Mouse (Mus musculus): ENCODE measurements at regions not wholly inside any gene's neighbourhood (a gene's known extent, or its start where the extent isn't known, plus 50 kb on each side); places are given as distances from the start of the nearest gene placed in this dataset.

DNA sequence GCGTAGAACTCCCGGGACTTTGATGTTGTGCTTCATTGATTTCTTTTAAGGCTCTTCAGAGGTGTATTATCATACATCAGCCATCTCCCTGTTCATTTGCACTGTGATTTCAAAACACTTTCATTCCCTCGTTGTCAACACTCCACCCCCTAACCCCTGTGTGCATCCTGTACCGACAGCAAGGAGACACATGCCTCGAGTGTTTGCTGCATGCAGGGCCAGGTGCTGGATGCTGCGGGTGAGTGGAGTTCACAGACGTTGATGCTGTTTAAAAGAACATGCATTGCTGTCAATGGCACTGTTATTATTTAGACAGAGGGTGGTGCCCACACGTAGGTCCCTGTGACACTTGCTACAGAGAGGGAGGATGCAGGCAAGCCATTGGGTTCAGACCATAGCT is 290.0 kb upstream of the Eef2kmt start:
- DNase-seq (ENCODE audit: extremely low read depth, insufficient read length, low spot score) = no peak

DNA sequence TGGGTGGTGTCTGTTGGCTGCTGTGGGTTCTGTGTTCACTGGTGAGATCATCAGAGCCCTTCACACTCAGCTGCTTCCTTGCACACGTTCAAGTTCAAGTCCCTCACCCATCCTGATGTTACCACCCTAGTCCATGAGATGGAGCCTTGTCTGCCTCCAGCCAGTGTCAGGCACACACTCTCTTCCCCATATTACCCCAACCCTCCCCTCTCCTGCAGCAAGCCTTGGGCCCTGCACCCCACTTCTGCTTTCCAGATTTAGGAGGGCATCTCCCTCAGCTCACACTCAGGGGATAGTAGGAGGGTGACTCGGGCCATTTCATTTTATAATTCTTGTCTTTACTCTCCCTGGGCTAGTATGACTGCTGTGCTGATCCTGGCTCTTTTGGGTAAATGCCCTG is 288.7 kb upstream of the Eef2kmt start:
- DNase-seq (ENCODE audit: extremely low read depth, insufficient read length, low spot score) = no peak

DNA sequence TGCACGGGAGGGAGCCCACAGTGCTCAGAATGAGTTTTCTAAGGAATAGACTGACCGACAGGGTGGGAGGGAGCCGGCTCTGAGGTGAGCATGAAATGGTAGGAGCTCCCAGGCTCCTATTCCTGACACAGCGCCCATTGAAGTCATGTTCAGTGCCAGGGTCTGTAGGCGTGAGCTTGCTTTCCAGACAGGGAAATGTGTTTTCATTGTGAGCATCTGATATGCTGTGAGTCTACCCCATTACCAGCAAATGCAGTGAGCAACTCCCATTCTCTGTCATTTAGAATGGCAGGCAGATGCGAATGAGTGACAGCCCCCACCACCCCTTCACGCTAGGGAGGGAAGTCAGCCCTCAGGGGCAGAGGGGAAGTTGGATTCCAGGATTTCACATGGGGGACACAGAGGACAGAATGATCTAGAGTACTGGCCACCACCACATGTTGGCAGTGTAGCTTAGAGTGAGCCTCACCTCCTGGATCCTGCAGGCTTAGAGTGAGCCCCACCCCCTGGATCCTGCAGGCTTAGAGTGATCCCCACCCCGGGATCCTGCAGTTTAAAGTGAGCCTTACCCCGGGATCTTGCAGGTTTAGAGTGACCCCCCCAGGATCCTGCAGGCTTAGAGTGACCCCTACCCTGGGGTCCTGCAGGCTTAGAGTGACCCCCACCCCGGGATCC is 283.2 kb upstream of the Eef2kmt start:
- no peak for DNase-seq (ENCODE audit: extremely low read depth, insufficient read length, low spot score)

DNA sequence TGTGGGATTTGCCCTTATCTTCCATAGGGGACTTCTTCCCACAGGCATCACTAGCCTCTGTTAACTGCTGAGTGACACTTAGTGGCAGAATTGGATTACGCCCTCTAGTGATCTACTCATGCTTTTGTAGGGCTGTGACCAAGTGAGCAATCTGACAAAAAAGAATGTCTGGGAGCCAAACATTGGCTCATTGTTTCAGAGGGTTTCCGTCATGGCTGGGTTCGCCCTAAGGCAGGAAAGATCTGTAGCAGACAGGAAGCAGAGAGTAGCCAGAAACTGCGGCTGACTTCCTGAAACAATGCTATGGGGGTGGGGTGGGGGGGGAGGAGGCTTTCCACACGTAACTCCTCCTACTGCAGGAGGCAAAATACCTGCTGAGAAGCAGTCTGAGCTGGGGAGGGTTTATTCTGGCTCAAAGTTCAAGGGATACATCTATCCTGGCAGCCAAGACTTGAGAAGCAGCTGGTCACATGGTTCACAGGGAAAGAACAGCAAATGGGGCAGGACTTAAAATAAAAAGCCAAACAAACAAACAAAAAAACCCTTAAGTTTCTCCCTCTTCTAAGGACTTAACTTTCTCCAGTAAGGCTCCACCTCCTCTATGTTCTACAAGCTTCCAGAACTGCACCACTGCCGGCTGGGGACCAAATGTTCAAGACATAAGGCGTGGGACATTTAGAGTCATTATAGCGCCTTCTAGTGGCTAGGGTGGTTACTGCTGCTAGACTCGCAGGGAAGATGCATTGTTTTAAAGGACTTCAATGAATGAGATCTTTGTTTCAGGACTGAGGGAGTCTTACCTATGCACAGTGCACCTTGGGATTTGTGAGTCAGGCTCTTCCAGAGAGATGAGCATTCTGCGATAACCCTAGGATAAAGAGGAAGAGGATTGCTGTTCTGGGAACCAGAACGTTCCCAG is 281.8 kb upstream of the Eef2kmt start:
- DNase-seq (ENCODE audit: extremely low read depth, insufficient read length, low spot score) = no peak

DNA sequence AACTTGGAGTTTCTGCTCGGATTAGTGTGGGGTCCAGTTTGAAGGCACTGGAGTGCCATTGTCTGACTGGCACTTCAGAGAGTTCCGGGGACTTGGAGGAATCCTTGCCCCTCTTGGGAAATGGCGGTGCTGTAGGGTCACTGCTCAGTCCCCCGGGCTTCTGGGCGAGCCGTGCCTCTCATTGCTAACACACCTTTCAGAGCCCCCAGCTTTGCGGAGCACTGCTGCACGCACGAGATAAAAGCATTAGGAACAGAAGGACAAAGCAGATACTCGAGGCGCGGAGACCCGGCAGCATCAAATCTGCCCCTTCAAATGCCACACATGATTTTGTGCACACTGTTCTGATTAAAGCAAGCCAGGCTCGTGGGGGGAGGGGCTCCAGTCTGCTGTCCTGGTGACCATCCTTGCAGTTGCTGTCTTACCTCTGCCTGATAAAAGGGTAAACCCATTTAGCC is 280.8 kb upstream of the Eef2kmt start:
- no peak for DNase-seq (ENCODE audit: extremely low read depth, insufficient read length, low spot score)

DNA sequence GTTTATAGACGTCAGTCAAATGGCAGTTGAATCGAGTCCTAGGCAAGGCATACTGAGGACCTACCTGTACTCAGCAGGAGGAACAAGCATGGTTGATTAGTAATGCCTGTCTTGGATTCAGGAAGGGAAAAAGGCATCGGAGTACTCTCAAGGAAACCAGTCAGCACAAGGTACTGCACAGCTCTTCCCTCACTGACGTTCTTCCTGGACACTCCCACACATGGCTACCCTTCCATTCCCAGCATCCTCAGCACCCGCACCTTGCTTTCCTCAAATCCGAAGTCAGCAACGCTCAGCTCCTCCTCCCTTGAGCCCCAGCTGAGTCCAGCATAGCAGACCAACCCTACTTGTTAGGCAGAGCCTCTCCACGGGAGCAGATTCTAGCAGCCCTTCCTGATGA is 279.6 kb upstream of the Eef2kmt start:
- DNase-seq (ENCODE audit: extremely low read depth, insufficient read length, low spot score) = no peak

DNA sequence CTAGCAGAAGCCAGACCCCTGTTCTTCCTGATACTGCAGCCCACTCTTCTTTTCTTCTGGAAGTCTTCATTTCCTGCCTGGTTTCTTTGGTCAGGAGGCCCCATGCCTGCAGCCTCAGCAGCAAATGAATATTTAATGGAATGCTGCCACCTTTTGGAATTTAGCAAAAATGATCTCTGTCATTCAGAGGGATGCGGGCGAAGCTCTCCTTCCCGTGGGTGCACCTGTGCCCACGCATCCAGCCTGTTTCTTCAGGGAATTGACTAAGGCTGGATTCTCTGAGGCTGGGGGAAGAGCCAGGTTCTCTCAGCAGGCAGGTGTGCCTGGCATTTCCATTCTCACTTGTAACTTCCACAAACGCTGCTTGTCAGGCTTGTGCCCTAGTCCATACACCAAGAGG is 279.1 kb upstream of the Eef2kmt start:
- DNase-seq (ENCODE audit: extremely low read depth, insufficient read length, low spot score) = no peak

DNA sequence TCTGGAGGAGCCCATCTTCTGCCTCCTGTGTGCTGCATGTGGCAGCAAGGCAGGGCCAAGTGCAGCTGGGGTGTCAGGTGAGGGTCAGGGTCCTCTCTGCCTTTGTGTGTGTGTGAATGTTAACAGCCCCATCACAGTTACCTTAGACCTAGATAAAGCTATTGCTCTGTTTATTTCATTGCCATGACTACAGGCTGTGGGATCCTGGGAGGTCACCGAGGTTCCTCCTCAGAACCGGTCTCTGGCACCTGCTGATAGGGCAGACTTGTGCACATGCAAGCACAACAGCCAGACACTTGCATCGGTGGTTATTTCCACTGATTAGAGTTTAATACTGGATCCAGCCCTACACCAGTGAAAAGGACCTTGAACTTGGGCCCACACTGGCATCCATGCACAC is 278.6 kb upstream of the Eef2kmt start:
- no peak for DNase-seq (ENCODE audit: extremely low read depth, insufficient read length, low spot score)

DNA sequence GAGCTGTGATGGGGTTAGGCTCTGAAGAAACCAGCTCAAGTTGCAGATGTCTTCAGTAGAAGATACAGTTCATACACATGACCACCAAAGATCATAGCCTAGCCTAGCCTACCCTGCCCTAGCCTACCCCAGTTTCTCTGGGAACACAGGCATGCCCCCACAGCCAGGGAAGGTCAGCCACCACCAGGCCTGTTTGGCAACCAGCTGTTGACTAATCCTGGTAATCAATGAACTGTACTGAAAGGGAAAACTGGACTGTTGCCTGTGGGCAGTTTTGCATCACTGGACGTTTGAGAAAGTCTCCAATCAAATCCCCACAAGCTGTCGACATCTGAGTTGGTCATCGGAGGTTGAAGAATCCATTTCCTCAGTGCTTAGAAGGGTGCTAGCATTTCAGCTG is 276.5 kb upstream of the Eef2kmt start:
- DNase-seq (ENCODE audit: extremely low read depth, insufficient read length, low spot score) = no peak

DNA sequence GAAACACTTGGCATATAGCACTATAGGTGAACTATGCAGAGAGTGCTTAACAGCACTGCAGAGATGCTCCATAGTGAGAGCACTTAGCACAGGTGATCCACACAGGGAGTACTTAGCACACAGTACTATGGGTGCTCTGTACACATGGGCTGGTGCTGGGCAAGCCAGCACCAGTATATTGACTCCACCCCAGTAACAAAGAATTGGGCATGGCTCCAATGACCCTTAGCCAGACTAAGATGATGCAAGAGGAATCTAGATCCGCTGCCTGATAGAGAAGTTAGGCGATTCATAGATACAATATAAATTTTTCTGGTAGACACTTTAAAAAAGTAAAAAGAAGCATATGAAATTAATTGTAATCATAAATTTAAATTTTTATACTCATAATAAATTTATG is 274.0 kb upstream of the Eef2kmt start:
- DNase-seq (ENCODE audit: extremely low read depth, insufficient read length, low spot score) = no peak

DNA sequence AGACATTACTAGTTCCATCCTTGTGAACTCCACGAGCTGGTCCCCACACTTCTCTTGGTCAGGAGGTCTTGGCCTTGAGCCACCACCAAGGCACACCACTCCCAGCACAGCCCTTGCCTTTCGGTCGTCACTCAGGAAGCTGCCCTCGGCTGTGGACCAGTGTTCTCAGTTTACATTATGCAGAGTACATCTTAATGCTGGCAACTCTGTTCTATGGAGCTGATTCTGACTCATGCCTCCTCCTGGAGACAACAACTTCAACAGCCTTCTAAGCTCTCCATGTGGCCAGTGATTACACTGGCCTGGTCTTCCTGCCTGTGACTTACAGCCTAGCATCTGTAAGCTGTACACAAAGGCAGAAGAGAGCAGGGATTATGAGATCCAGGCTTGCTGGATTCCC is 272.2 kb upstream of the Eef2kmt start:
- no peak for DNase-seq (ENCODE audit: extremely low read depth, insufficient read length, low spot score)

DNA sequence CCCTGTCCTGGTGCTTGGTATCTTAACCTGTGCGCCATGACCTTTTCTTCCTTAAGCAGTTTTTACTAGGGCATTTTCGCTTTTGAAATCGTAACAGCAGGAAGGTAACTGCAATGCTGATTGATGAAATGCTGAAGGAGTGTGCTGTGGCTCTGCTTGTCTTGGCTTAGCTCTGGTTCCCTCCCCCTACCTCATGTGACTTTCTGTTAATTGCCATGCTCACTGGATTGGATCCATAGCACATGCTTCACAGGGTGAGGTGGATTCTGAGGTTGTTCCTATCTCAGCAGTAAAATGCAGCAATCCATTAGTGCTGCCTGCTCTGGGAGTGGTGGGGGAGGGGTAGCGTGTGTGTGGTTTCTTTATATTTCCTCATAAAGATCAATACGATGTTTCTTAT is 268.6 kb upstream of the Eef2kmt start:
- no peak for DNase-seq (ENCODE audit: extremely low read depth, insufficient read length, low spot score)

DNA sequence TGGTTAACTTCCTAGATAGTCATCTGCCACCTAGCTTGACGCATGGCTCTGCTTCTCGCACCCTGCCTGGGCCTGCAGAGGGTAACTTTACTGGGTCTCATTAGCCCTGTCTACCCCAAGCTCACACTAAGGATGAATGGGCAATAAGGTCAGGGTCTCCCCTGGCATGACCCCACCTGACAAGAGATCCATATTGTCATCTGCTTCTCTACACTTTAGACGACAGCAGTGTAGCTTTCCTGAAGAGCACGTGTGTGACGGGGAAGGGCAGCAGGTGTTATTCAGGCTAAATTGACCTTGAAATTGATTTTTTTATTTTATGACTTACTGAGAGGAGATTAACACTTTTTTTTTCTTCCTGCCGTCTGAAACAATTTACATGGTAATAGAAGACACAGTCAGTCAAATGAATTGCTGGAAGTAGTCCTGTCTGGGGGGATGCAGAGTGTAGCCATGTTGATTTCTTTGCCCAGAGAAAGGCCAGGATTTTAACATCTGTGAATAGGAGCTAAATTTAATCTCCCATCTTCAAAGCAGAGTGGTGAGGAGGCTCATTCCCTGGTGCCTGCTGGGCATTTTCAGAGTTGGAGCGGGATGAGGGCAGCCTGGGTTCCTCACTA is 267.7 kb upstream of the Eef2kmt start:
- DNase-seq (ENCODE audit: extremely low read depth, insufficient read length, low spot score) = no peak

DNA sequence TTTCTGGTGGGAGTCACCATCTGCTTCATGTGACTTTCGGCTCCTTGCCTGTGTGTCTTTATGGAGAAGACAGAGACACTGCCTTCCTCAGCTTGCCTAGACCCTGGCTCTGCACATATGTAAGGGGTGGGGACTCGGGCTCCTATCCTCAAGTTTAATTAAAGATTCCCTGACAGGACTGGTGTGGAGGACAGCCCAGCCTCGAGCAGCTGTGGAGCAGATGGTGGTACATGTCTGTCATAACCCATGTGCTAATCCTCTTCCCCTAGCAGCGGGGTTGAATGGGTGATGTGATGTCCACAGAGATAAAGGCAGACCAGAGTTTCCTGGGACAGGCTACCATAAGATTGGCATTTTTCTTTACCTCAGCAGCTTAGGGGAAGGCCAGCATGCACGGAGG is 262.0 kb upstream of the Eef2kmt start:
- no peak for DNase-seq (ENCODE audit: extremely low read depth, insufficient read length, low spot score)

DNA sequence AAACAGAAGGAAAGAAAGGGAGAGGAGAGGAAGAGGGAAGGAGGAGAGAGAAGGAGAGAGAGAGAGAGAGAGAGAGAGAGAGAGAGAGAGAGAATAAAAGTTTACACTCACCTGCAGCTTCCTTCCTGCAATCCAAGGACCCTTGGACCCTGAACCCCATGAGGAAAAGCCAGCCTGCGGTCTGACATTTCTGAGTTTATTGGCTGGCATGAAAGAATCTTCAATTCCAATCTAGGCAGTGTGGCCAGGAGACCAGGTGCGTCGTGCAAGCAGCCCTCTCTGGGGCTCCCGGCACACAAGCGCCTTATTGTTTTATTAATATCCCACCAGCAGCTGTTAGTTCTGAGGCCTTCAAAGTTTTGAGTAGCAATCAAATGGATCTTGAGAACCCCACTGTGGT is 260.1 kb upstream of the Eef2kmt start:
- DNase-seq (ENCODE audit: extremely low read depth, insufficient read length, low spot score) = no peak

DNA sequence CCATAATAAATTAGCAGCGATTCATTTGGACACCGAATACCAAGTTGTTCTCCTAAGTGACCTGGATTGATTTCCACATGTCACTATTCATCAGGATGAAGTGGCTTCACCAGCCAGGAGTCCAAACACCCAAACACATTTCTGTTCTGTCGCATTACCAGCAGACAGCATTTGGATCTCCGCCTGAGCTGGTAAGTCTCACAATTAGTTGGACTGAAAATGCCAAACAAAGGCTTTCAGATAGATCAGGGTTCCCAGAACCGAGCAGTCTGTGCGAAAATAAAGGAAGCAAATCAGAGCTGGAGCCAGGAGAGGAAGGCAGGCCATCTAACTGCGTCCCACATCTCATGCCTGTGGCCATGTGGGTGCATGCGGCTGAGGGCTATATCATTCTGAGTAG is 251.5 kb upstream of the Eef2kmt start:
- DNase-seq (ENCODE audit: extremely low read depth, insufficient read length, low spot score) = no peak

DNA sequence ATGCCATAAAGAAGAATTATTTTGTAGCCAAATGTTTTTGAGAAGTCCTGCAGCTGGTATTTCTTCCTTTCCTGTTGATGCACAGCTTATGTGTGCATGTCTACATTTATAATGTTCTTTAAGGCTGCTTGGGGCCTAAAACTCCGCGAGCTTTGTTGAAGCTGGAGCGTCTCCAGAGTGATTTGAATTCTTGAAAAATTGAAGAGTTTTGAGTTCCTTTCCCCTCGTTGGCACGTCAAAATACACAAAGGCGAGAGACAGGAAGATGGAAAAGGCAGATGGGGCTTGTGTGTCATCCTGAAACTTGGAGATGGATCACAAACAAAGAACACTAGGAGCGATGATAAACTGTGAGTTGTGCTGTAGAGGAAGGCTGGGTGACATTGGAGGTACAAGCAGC is 246.2 kb upstream of the Eef2kmt start:
- DNase-seq (ENCODE audit: extremely low read depth, insufficient read length, low spot score) = no peak

DNA sequence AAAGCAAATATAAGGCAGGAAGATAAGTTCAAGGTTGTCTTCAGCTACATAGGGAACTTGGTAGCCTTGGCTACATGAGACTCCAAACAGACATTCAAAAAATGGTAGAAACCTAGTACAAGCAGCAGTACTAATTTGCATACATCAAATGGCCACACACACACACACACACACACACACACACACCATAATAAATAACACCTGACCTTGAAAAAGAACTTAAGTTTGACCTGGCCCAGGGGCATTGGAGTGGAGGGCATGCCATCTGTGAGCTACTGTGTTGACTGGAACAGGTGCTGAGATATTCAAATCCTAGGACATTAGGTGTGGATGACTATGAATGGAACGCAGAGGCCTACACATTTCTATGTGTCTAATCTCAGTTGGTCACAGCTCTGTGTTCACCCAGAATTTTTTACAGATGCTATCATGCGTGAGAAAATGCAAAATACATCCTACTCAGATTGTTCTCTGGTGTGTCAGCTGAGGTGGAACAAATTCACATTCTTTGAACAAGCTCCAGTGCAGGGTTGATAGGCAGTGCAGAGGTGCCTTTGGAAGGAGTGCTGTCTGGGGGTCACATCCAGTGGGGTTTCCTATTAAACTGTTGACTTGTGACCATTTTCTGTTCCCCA is 240.4 kb upstream of the Eef2kmt start:
- DNase-seq (ENCODE audit: extremely low read depth, insufficient read length, low spot score) = no peak

DNA sequence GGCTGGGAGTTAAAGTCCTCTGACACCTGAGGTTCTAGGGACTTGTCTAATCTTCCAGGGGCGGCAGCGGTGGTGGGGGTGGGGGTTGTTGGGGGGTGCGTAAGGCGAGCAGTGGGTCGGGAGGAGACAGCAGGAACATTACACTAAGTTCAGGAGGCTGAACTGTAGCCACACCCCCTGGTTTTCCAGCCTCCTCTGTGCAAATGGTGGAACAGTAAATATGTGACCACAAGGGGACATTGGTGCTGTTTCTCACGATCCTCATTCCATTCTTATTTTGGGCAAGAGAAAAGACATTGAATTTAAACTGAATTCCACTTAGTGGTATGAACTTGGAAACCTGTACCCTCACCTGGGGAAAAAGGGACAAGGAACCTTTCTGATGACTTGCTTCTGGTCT is 237.6 kb upstream of the Eef2kmt start:
- no peak for DNase-seq (ENCODE audit: extremely low read depth, insufficient read length, low spot score)

DNA sequence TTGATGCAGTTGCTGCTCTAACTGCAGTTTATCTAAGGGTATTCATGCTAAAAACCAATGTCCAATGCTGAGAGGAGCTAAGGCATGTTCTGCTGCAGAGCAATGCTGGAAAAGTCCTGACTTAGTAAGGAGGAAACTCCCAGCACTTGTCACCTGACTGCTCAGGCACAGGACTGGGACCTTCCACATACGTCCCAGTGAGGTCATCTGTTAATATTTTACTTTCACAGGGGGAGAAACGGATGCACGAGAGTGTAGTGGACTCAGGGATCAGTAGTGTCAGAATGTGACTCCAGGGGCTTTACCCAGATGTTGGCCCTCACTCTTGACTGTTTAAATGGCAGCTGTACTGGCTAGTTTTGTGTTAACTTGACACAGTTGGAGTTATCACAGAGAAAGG is 231.5 kb upstream of the Eef2kmt start:
- no peak for DNase-seq (ENCODE audit: extremely low read depth, insufficient read length, low spot score)

DNA sequence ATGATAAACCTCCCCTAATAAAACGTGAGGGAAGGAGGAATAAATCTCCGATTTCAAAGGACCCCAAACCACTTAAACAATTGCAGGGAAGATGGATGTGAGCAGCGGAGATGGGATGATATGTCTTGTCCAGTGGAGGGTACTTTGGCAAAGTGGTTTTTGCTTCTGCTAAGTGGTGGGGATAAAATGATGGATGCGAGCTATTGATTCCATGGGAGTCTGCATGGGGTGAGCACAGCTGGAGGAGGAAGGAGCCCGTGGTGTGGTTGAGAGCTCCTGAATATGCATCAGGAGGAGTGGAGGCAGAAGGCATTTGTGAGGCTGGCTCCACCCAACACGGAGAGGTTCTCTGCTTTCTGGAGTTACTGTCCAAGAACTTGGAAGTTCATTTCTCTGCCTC is 227.6 kb upstream of the Eef2kmt start:
- DNase-seq (ENCODE audit: extremely low read depth, insufficient read length, low spot score) = no peak

Measured in 3134 (cell line).